8 mouse cellular contexts compared by ENCODE assay signal in genomic region chr17:32099574-32099942, GRCm38 (mm10).
DNase-seq lines count a peak whose midpoint lies in the region; ATAC-seq and TF ChIP-seq lines count a peak whose summit lies in the region.

No protein-coding gene starts in this region.

- H3K36me3 ChIP-seq in liver, adult 2 months (ENCODE audit: control insufficient read depth, insufficient read depth, low read length), result no peaks in the 10 kb centered on the region
- H3K36me3 ChIP-seq in forebrain, embryonic 11.5 days (ENCODE audit: control insufficient read depth, insufficient read depth, low read length), result no peaks in the 10 kb centered on the region
- no peaks in the 10 kb centered on the region for H3K36me3 ChIP-seq in intestine, postnatal 0 days (ENCODE audit: control insufficient read depth, insufficient read depth)
- H3K36me3 ChIP-seq in neural tube, embryonic 13.5 days, result no peaks in the 10 kb centered on the region

- no peaks in the 10 kb centered on the region for H3K27me3 ChIP-seq in liver, adult 2 months (ENCODE audit: control insufficient read depth, insufficient read depth, low read length)
- H3K27me3 ChIP-seq in forebrain, embryonic 11.5 days (ENCODE audit: control insufficient read depth, insufficient read depth, low read length), result peaks cover 2% of the 10 kb centered on the region; the same call in 1 of the 2 replicates
- 0 out of 2 replicates have a peak, but pooled peaks cover 5% of the 10 kb centered on the region for H3K27me3 ChIP-seq in intestine, postnatal 0 days (replicated peaks; ENCODE audit: control insufficient read depth, insufficient read depth, low read length)
- H3K27me3 ChIP-seq in neural tube, embryonic 13.5 days, result peaks cover 43% of the 10 kb centered on the region

- DNase-seq in liver, adult 2 months (ENCODE audit: extremely low read depth, low read depth, low spot score), result no peak
- no peak for DNase-seq in liver
- no peak for DNase-seq in forebrain, embryonic 11.5 days (ENCODE audit: low spot score)
- DNase-seq in ovary, postnatal 14 days (ENCODE audit: low spot score), result no peak
- DNase-seq in layer of hippocampus, postnatal 36 days, result no peak
- no peak for DNase-seq in gastrocnemius, postnatal 4 days (ENCODE audit: low spot score in 2 of 2)

- no peak for TF ChIP-seq POLR2A in liver, adult 2 months (IDR thresholded peaks at IDR 0.05; ENCODE audit: extremely low read depth, insufficient read depth, low read length)

- H3K27ac ChIP-seq in liver, adult 2 months (replicated peaks; ENCODE audit: insufficient read depth, low read depth, low read length), result peak overlapping the region; percentile 96
- no peak overlapping the region for H3K27ac ChIP-seq in forebrain, embryonic 11.5 days (ENCODE audit: low read depth, low read length)
- H3K27ac ChIP-seq in intestine, postnatal 0 days (ENCODE audit: low read depth, low read length), result peak overlapping the region; percentile 88
- H3K27ac ChIP-seq in neural tube, embryonic 13.5 days (replicated peaks), result no peak overlapping the region

- no peaks in the 10 kb centered on the region for H3K9me3 ChIP-seq in forebrain, embryonic 11.5 days (ENCODE audit: control insufficient read depth, low read length)
- H3K9me3 ChIP-seq in intestine, postnatal 0 days (ENCODE audit: control insufficient read depth), result no peaks in the 10 kb centered on the region
- no peaks in the 10 kb centered on the region for H3K9me3 ChIP-seq in neural tube, embryonic 13.5 days

- TF ChIP-seq CTCF in liver, adult 2 months (IDR thresholded peaks at IDR 0.05; ENCODE audit: low read depth, low read length), result no peak
- no peak for TF ChIP-seq CTCF in intestine, postnatal 0 days (IDR thresholded peaks at IDR 0.05; ENCODE audit: low read depth)

- peak overlapping the region; percentile 80 for H3K9ac ChIP-seq in liver, adult 2 months (ENCODE audit: low read depth, low read length)
- peak overlapping the region; percentile 60 for H3K9ac ChIP-seq in forebrain, embryonic 11.5 days (ENCODE audit: low read length)
- H3K9ac ChIP-seq in intestine, postnatal 0 days (ENCODE audit: low read depth, low read length), result peak overlapping the region; percentile 31; the same call in 1 of the 2 replicates
- H3K9ac ChIP-seq in neural tube, embryonic 13.5 days, result peak overlapping the region; percentile 70

- peak overlapping the region; percentile 65 for H3K4me2 ChIP-seq in forebrain, embryonic 11.5 days (ENCODE audit: low read depth, low read length, severe bottlenecking)
- peak overlapping the region; percentile 85 for H3K4me2 ChIP-seq in intestine, postnatal 0 days (replicated peaks; ENCODE audit: low read depth)
- peak overlapping the region; percentile 84 for H3K4me2 ChIP-seq in neural tube, embryonic 13.5 days

- H3K4me1 ChIP-seq in liver, adult 2 months (ENCODE audit: control insufficient read depth, insufficient read depth, low read length), result peaks cover 15% of the 10 kb centered on the region
- peaks cover 5% of the 10 kb centered on the region; the same call in 1 of the 2 replicates for H3K4me1 ChIP-seq in forebrain, embryonic 11.5 days (replicated peaks; ENCODE audit: control insufficient read depth, insufficient read depth, low read length)
- peaks cover 4% of the 10 kb centered on the region for H3K4me1 ChIP-seq in intestine, postnatal 0 days (replicated peaks; ENCODE audit: control insufficient read depth, insufficient read depth, low read length)
- peaks cover 12% of the 10 kb centered on the region for H3K4me1 ChIP-seq in neural tube, embryonic 13.5 days (replicated peaks)

- WGBS in liver, adult 2 months, result 13% methylated on average over 8 of the region's 8 CpGs
- WGBS in forebrain, embryonic 11.5 days, result 29% methylated on average over 8 of the region's 8 CpGs
- 29% methylated on average over 8 of the region's 8 CpGs for WGBS in intestine, postnatal 0 days
- 32% methylated on average over 8 of the region's 8 CpGs for WGBS in neural tube, embryonic 13.5 days

- ATAC-seq in forebrain, embryonic 11.5 days (replicated peaks; ENCODE audit: low FRiP score), result no peak
- ATAC-seq in intestine, postnatal 0 days, result no peak
- peak; percentile 38; the same call in 1 of the 2 replicates for ATAC-seq in neural tube, embryonic 13.5 days (ENCODE audit: low read depth)

- H3K79me2 ChIP-seq in liver, adult 2 months (ENCODE audit: control insufficient read depth, insufficient read depth, low read length), result peaks cover 3% of the 10 kb centered on the region; the same call in 1 of the 2 replicates

- peak overlapping the region; percentile 70 for H3K4me3 ChIP-seq in liver, adult 2 months (ENCODE audit: insufficient read depth, low read depth, low read length)
- peak overlapping the region; percentile 36 for H3K4me3 ChIP-seq in forebrain, embryonic 11.5 days (ENCODE audit: low read depth, low read length)
- peak overlapping the region; percentile 42 for H3K4me3 ChIP-seq in intestine, postnatal 0 days (ENCODE audit: low read depth, low read length)
- H3K4me3 ChIP-seq in neural tube, embryonic 13.5 days, result peak overlapping the region; percentile 48

Comparison
In these comparisons a context has a peak if more than half of its experiments do, and no peak if none do; other contexts are left out.
1. H3K27ac ChIP-seq: peak in liver, adult 2 months (single experiment) and intestine, postnatal 0 days (single experiment); none in forebrain, embryonic 11.5 days (single experiment) and neural tube, embryonic 13.5 days (single experiment).
2. Peak in every context shown above with its lines, with median percentiles within 50 percentile points of each other: H3K4me3 ChIP-seq, H3K9ac ChIP-seq and H3K4me2 ChIP-seq.